Mouse (Mus musculus) bone marrow macrophage, adult 2 months (primary cell): ENCODE measurements around the gene Flt3l. TPM values are rescaled to one million over a fixed set of nuclear protein-coding genes. Genes with fewer than 3 reads are reported as not detected.
A peak's percentile ranks its signal among the peaks of the same experiment; 100 is the strongest.

Source experiments
- H3K27ac ChIP-seq: 2 replicates; pipeline ENCODE4 v1.5.1; 2012; ENCODE audit warnings: low read depth, low read length; ENCODE audit not compliant: insufficient read depth
- H3K4me1 ChIP-seq: 2 replicates; pipeline ENCODE4 v1.6.1; 2012; ENCODE audit warnings: low read length; ENCODE audit not compliant: control insufficient read depth, insufficient read depth
- H3K4me3 ChIP-seq: 2 replicates; pipeline ENCODE4 v1.5.1; 2012; ENCODE audit warnings: mild to moderate bottlenecking, low read length, moderate library complexity; ENCODE audit not compliant: insufficient read depth
- CTCF ChIP-seq: IDR thresholded peaks from 2 replicates; pipeline ENCODE4 v1.5.1; 2012; ENCODE audit warnings: low read depth, mild to moderate bottlenecking, low read length, moderate library complexity
- POLR2A ChIP-seq: IDR thresholded peaks from 2 replicates; pipeline ENCODE4 v1.6.1; 2012; ENCODE audit warnings: mild to moderate bottlenecking, low read depth, low read length, borderline replicate concordance
- polyA plus RNA-seq: library from polyadenylated mRNA; stranded (reverse); fragments of >200 nt; gene quantifications from 2 replicates; pipeline ENCODE4 v1.2.4, GENCODE M21; 2012; ENCODE audit not compliant: missing spikeins, insufficient read depth, insufficient read length

Gene Flt3l
- polyA plus RNA-seq, 1 experiment: 30.8 TPM

DNA sequence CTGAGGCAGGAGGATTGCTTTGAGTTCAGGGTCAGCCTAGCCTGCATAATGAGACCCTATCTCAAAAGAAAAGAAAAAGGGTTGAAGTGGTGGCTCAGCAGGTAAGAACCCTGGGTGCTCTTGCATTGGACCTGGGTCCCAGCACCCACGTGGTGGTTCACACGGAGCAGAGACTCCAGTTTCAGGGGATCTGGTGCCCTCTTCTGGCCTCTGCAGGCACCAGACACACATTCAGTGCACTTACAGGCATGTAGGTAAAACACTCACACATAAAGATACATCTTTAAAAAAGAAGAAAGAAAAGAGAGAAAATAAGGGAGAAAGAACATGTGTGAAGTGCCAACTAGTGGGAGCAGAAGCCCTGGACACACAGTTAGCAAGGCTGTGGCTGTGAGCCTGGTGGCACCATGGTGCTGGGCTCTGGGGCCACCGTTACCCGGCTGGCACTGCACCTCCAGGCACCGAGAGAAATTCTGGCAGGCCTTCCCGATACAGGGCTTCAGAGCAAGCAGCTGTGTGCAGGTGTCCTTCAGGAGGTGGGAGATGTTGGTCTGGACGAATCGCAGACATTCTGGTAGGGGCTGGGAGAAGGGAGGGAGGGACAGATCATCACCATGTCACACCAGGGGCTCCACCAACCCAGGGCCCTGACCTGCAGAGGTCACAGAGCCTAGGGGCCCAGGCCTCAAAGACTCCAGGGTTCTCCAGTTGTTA is 2.6 kb downstream of the Flt3l start:
- peaks cover 6% of the 10 kb centered on the region for H3K4me1 ChIP-seq
- H3K27ac ChIP-seq: no peak overlapping the region
- TF ChIP-seq CTCF: no peak
- TF ChIP-seq POLR2A: no peak
- H3K4me3 ChIP-seq: no peak overlapping the region

DNA sequence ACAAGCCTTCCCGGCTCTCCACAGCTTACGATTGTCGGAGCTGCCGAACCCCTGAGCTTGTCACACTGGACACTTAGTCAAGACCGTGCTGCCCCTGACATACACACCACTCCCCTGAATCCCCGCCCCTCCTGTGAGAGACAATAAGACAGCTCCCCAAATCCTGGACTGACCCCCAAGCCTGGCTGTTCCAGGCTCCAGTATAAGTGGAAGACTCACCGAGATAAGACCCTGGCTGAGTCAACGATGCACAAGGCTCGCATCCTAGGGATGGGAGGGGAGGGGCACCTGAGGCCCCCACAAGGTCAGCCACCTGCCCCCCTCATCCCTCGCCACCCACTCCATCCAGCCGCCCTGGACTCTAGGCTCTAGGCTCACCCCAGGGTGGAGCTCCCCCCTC is 4.4 kb downstream of the Flt3l start:
- H3K27ac ChIP-seq: no peak overlapping the region
- peaks cover 6% of the 10 kb centered on the region for H3K4me1 ChIP-seq
- no peak overlapping the region for H3K4me3 ChIP-seq
- no peak for TF ChIP-seq POLR2A
- TF ChIP-seq CTCF: no peak

DNA sequence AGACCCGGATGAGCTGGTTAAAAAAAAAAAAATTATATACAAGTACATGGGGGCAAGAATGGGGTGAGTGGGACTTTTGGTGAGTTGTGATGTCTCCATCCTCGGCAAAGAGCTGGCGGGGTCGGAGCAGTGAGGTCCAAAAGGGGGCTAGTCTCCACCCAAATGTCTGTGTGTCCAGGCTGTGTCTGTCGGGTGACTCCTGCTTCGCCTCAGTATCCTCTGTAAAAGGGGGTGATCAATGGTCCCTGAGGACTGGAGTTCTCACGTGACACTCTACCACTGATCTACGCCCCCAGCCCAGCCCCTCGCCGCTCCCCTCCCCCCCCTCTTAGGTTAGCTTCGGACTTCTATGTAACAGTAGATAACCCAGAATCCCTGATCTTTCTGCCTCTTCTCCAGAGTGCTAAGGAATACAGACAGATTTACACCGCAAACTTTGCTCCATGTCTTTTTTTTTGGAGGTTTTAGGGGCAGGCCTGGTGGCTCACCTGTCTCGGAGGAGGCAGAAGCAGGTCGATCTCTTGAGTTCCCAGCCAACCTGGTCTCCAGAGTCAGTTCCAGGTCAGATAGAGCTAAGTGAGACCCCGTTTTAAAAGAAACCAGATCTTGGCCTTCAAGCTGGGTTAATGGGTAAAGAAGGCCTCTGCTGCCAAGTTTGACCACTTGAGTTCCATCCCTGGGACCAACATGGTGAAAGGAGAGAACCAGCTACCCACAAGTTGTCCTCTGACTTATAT is 6.3 kb downstream of the Flt3l start:
- H3K27ac ChIP-seq: peak overlapping the region; percentile 86
- peaks cover 10% of the 10 kb centered on the region for H3K4me1 ChIP-seq
- TF ChIP-seq CTCF: no peak
- no peak for TF ChIP-seq POLR2A
- peak overlapping the region; percentile 70 for H3K4me3 ChIP-seq

DNA sequence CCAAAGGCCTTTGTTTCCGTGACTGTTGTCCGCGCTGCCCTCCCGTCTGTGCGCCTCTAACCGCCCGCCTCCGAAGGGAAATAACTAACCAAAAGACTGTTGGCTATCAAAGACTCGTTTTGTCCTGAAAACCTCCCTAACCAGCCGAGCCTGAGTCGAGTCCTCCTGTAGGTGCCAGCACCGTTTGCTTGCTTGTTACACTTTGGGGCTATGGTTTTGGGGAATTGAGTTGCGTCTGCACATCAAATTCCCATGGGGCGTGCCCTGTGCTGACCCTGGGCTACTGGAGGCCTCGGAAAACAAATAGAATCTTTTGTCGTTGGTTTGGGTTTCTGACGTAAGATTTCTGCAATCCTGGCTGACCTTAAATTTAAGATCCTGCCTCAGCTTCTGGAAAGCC is 6.9 kb downstream of the Flt3l start:
- Histone ChIP-seq H3K27ac (peak overlapping the region; percentile 86), H3K4me3 (peak overlapping the region; percentile 70), H3K4me1 (peaks cover 12% of the 10 kb centered on the region)
- TF ChIP-seq POLR2A (no peak; the same call in 1 of the 2 replicates), CTCF (no peak)

DNA sequence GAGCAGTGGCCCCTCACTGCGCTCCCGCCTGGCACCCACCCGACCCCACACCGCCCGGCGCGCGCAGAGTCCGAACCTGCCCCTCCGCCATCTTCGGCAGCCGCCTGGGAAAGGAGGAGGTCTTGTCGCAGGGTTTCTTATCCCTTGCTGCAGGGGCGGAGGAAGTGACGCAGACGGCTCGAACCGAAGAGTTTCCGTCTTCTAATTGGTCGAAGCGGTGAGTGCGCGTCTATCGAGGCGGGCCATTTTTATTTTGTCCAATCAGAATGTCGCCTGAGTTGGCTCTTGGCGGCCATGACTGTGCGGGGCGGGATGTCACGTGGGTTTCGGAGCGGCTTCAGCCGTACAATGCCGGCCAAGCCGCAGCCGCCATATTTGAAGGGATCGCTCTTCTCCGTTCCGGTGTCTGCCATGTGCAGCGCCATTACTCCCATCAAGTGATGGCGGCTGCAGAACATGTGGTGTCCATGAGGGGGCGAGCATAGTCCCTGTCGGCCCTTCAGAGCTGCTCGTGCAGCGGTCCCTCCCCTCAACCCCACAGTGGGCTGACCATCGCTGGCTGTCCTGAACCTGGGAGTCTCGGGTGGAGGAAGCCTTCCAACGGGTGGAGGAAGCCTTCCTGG is 7.5 kb downstream of the Flt3l start, which contains the start of gene Rpl13a:
Rpl13a (minus strand) TSS at position 138 of the 623 bp plus-strand sequence.
- peak within 1 kb of the TSS; percentile 72 for H3K4me3 ChIP-seq

DNA sequence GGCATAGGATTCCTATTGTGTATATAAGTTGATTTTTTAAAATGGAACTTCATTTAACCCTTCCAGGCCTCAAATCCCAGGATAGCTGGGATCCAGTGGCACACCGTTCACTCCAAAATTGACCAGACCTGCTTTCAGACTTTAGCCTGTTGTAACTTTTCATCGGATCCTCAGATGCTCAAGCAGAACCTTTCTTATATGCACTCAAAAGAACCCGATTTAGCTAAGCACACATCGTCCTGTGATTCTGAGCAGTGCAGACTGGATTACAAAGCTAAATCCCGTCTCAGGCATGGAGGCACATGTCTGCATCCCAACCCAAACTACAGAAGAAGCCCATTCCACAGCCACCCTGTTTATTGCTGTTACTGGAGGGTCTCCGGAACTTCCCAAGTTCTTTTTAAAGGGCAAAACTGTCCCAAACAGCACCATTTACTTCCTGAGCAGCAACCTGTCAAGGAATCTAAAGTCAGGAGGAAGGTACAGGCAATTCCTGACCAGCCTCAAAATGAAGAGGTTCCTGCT is 8.5 kb downstream of the Flt3l start:
- Histone ChIP-seq H3K4me1 (peaks cover 15% of the 10 kb centered on the region), H3K27ac (peak overlapping the region; percentile 84), H3K4me3 (peak overlapping the region; percentile 72)
- TF ChIP-seq CTCF: no peak
- no peak for TF ChIP-seq POLR2A

More for the DNA sequence above, 7.5 kb downstream of the Flt3l start, which contains the start of gene Rpl13a:
- peaks cover 12% of the 10 kb centered on the region for H3K4me1 ChIP-seq
- TF ChIP-seq POLR2A: no peak
- TF ChIP-seq CTCF: no peak
- H3K27ac ChIP-seq: peak within 1 kb of the TSS; percentile 86

DNA sequence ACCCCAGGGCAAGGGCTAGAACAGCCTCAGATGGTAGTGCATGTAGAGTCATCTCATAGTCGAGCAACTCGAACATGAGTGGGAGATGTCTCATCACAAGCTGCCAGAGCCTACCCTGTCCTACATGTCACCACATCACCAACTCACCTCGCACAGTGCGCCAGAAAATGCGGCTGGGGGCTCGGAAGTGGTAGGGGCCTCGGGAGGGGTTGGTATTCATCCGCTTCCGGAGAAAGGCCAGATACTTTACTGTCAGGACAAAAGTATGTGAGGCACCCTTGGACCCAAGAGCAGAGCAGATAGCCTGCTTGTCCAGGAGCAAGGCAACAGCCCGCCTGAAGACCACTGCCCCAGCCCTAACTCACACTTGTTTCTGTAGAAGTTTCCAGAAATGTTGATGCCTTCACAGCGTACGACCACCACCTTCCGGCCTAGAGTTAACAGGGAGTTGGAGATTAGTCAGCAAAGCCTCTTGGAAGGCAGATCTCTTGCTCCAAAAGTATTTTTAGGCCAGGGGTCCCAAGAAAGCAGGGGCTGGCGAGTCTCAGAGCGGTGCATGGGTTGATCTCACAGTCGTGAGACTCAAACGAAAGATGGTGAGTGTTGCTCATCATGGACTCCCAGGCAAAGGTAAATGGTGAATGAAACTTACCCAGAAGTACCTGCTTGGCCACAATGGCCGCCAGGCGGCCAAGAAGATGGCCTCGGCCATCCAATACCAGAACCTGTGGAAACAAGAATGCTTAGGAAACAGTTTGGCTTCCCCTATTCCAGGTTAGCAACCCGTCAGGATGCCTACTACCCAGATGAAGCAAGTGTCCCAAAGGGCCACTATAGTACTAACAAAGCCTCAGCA is 9.2 kb downstream of the Flt3l start:
- Histone ChIP-seq H3K4me1 (peaks cover 20% of the 10 kb centered on the region), H3K4me3 (peak overlapping the region; percentile 72), H3K27ac (peak overlapping the region; percentile 84)
- TF ChIP-seq POLR2A (no peak), CTCF (no peak)

DNA sequence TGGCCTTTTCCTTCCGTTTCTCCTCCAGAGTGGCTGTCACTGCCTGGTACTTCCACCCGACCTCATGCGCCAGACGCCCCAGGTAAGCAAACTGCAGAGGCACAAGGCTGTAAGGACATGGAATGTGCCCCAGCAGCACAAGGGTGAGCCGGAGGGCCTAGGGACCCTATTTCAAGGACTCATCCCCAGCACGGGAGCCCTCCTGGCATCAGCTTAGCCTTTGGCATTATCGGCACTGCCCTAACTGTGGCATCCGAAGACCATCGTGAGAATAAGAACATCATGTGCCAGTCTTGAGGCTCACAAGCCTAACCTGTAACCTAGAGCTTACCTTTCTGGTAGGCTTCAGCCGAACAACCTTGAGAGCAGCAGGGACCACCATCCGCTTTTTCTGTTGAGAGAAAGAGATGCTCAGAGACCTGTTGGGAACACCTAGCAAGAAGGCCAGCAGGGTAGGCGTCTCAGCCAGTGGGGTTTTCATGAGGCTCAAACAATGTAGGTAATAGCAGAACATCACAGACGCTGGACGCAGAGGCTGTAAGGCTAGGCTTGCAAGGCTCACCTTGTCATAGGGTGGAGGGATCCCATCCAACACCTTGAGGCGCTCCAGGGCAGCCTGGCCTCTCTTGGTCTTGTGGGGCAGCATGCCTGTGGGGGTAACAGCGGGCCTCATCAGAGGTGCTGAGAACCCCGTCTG is 9.9 kb downstream of the Flt3l start:
- TF ChIP-seq CTCF: no peak
- TF ChIP-seq POLR2A: no peak
- peak overlapping the region; percentile 72 for H3K4me3 ChIP-seq
- H3K27ac ChIP-seq: peak overlapping the region; percentile 84
- peaks cover 28% of the 10 kb centered on the region for H3K4me1 ChIP-seq

DNA sequence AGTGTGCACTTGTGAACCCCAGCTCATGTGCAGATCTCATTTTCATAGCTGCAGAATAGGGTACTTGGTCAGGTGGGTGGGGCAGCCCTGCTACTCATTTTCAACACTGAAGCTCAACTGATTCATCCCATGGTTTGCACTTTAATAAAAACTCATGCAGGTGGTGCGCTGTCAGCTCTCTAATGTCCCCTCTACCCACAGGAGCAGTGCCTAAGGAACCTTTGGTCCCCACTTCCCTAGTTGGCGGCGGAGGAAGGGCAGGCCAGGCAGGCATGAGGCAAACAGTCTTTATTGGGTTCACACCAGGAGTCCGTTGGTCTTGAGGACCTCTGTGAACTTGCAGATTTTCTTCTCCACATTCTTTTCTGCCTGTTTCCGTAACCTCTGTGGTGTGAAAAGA is 10.6 kb downstream of the Flt3l start:
- Histone ChIP-seq H3K27ac (peak overlapping the region; percentile 84; the same call in 1 of the 2 replicates), H3K4me3 (peak overlapping the region; percentile 72), H3K4me1 (peaks cover 28% of the 10 kb centered on the region)
